Mouse (Mus musculus): ENCODE data around the gene Sh2b1. TPM values are rescaled to one million over a fixed set of nuclear protein-coding genes. Genes with fewer than 3 reads are reported as not detected.

Sh2b1 gene
- polyA plus RNA-seq, 1 experiment from 2014 or later: 51.9 TPM

- Histone ChIP-seq H3K4me1 (peaks cover 19% of the 10 kb centered on the region), H3K36me3 (peaks cover 19% of the 10 kb centered on the region), H3K4me3 (peak within 1 kb of the TSS; percentile 75), H3K27me3 (no peaks in the 10 kb centered on the region), H3K9me3 (no peaks in the 10 kb centered on the region), H3K4me2 (peak within 1 kb of the TSS; percentile 82), H3K27ac (peak within 1 kb of the TSS; percentile 98), H3K9ac (peak within 1 kb of the TSS; percentile 87)
- peak; percentile 92 for ATAC-seq (ENCODE audit: insufficient number of reproducible peaks, low FRiP score, low TSS enrichment, low read depth)
- WGBS: under 1% methylated on average over 82 of the region's 82 CpGs
Observed at GRCm38 (mm10) chr7:126428631-126429502, 46.4 kb downstream of the Sh2b1 start, which contains the start of gene Rabep2. TSS of gene Rabep2 (plus strand) at chr7:126428759.

DNA sequence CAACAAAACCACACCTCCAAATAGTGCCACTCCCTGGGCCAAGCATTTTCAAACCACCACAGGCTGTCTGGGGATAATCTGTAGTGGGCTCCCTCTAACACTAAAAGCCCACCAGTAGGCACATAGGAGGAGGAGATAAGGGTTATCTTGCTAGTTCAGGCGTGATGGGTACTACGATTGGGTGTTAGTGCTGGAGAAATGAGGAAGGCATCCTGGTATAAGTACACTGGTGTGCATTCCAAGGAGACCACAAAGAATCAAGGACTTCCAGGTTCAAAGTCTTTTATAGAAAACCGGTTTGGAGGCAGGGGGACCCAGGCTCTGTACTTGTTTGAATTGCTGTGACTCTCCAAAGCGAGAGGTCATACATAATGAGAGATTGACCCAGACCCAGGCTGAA, 47.1 kb downstream of the Sh2b1 start:
- peaks cover 19% of the 10 kb centered on the region for H3K4me1 ChIP-seq
- peak overlapping the region; percentile 98 for H3K27ac ChIP-seq
- ATAC-seq (ENCODE audit: insufficient number of reproducible peaks, low FRiP score, low TSS enrichment, low read depth): no peak
- no peaks in the 10 kb centered on the region for H3K9me3 ChIP-seq
- H3K4me3 ChIP-seq: peak overlapping the region; percentile 75
- peak overlapping the region; percentile 82 for H3K4me2 ChIP-seq
- no peaks in the 10 kb centered on the region for H3K27me3 ChIP-seq
- WGBS: 15% methylated on average over 4 of the region's 4 CpGs
- H3K36me3 ChIP-seq: peaks cover 16% of the 10 kb centered on the region
- peak overlapping the region; percentile 87 for H3K9ac ChIP-seq

GRCm38 (mm10) chr7:126427323-126427860, 47.8 kb downstream of the Sh2b1 start:
- H3K4me1 ChIP-seq: peaks cover 19% of the 10 kb centered on the region
- no peaks in the 10 kb centered on the region for H3K9me3 ChIP-seq
- WGBS: 37% methylated on average over 13 of the region's 13 CpGs
- 0 out of 2 replicates have a peak overlapping the region, but pooled peaks have one; percentile 14 for H3K9ac ChIP-seq
- H3K27ac ChIP-seq: 0 out of 2 replicates have a peak overlapping the region, but pooled peaks have one; percentile 98
- 0 out of 2 replicates have a peak overlapping the region, but pooled peaks have one; percentile 82 for H3K4me2 ChIP-seq
- H3K4me3 ChIP-seq: no peak overlapping the region
- H3K36me3 ChIP-seq: peaks cover 10% of the 10 kb centered on the region; the same call in 1 of the 2 replicates
- no peak for ATAC-seq (ENCODE audit: insufficient number of reproducible peaks, low FRiP score, low TSS enrichment, low read depth)
- no peaks in the 10 kb centered on the region for H3K27me3 ChIP-seq

DNA sequence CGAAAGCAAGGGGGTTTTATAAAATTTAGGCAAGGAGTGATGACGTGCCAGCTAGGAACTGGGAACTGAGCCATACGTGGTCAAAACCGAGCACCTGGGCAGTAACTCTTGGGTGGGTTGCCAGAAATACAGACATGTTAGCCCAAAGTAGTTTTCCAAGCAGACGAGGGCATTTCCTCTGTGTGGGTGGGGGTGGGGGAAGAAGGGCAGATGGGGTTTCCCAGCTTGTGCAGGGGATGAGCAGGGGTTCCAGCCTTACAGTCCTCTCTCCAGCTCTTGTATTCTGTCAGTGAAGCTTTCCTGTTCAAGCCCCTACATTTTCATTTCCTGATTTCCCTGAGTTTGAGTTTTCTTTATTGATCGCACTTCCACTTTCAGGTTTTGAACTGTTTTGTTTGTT, 51.1 kb downstream of the Sh2b1 start:
- Histone ChIP-seq H3K27ac (no peak overlapping the region), H3K9me3 (no peaks in the 10 kb centered on the region), H3K4me2 (no peak overlapping the region), H3K4me3 (no peak overlapping the region), H3K36me3 (no peaks in the 10 kb centered on the region), H3K27me3 (no peaks in the 10 kb centered on the region), H3K9ac (no peak overlapping the region), H3K4me1 (peaks cover 10% of the 10 kb centered on the region)
- ATAC-seq (ENCODE audit: insufficient number of reproducible peaks, low FRiP score, low TSS enrichment, low read depth): no peak
- WGBS: 69% methylated on average over 6 of the region's 6 CpGs

GRCm38 (mm10) chr7:126421756-126422155, 53.5 kb downstream of the Sh2b1 start:
- no peaks in the 10 kb centered on the region for H3K4me1 ChIP-seq
- no peak for ATAC-seq (ENCODE audit: insufficient number of reproducible peaks, low FRiP score, low TSS enrichment, low read depth)
- no peaks in the 10 kb centered on the region for H3K27me3 ChIP-seq
- H3K4me2 ChIP-seq: no peak overlapping the region
- no peak overlapping the region for H3K4me3 ChIP-seq
- H3K27ac ChIP-seq: no peak overlapping the region
- 83% methylated on average over 5 of the region's 5 CpGs for WGBS
- no peak overlapping the region for H3K9ac ChIP-seq
- no peaks in the 10 kb centered on the region for H3K9me3 ChIP-seq
- no peaks in the 10 kb centered on the region for H3K36me3 ChIP-seq

DNA sequence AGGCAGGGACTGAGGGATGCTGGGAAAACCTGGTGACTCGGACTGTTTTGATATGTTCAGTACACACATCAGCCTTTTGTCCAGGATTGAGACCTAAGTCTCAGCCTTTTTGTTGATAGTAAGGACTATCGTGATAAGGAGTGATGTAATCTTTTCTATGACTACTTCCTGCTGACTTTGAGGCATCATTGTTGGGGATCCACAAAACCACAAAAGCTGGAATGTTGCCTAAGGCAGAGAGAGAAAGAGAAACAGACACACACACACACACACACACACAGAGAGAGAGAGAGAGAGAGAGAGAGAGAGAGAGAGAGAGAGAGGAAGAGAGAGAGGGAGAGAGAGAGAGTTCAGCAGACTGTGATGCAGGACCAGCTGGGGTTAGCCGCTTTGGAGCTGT, 56.7 kb downstream of the Sh2b1 start:
- H3K4me1 ChIP-seq: no peaks in the 10 kb centered on the region
- H3K36me3 ChIP-seq: no peaks in the 10 kb centered on the region
- no peak for ATAC-seq (ENCODE audit: insufficient number of reproducible peaks, low FRiP score, low TSS enrichment, low read depth)
- 63% methylated on average over 3 of the region's 3 CpGs for WGBS
- no peak overlapping the region for H3K9ac ChIP-seq
- no peak overlapping the region for H3K4me2 ChIP-seq
- no peaks in the 10 kb centered on the region for H3K27me3 ChIP-seq
- H3K9me3 ChIP-seq: no peaks in the 10 kb centered on the region
- H3K4me3 ChIP-seq: no peak overlapping the region
- no peak overlapping the region for H3K27ac ChIP-seq

DNA sequence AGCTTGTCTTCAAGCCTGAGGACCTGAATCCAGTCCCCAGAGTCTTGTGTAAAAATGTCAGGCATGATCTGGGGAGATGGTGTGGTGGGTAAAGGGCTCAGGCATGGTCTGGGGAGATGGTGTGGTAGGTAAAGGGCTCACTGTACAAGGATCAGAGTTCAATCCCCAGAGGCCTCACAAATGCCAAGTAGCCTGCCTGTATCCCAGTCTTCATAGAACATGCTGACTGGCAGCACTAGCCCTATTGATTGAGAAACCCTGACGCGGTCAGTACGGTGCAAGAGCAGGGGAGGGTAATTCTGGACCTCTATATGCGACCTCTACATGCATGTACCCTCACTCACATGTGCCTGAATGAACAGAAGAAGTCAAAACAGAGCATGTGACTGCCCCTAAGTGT, 57.6 kb downstream of the Sh2b1 start:
- Histone ChIP-seq H3K4me2 (no peak overlapping the region), H3K27me3 (no peaks in the 10 kb centered on the region), H3K4me3 (no peak overlapping the region), H3K36me3 (no peaks in the 10 kb centered on the region), H3K27ac (no peak overlapping the region), H3K9ac (no peak overlapping the region), H3K9me3 (no peaks in the 10 kb centered on the region), H3K4me1 (no peaks in the 10 kb centered on the region)
- no peak for ATAC-seq (ENCODE audit: insufficient number of reproducible peaks, low FRiP score, low TSS enrichment, low read depth)
- 90% methylated on average over 4 of the region's 4 CpGs for WGBS

DNA sequence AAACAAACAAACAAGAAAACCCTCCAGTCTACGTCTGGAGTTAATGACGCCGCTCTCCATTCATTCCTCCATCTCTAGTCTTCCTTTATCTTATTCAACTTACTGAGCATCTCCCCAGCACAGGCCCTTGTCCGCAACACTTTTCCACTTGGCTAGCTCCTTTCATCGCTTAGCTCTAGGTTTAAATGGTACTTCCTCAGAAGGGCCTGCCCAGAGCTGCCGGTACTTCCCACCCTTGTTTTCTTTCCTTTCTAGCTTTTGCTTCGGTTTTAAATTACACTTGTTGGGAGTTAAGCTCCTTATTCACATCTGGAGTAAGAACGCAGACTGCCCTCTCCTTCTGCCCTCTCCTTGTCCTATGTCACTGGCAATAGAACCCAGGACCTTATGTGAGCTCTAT, 58.2 kb downstream of the Sh2b1 start:
- 57% methylated on average over 8 of the region's 8 CpGs for WGBS
- H3K9ac ChIP-seq: no peak overlapping the region
- no peaks in the 10 kb centered on the region for H3K27me3 ChIP-seq

More for the DNA sequence above, 58.2 kb downstream of the Sh2b1 start:
- Histone ChIP-seq H3K27ac (no peak overlapping the region), H3K4me3 (no peak overlapping the region), H3K4me2 (no peak overlapping the region), H3K36me3 (no peaks in the 10 kb centered on the region), H3K4me1 (no peaks in the 10 kb centered on the region), H3K9me3 (no peaks in the 10 kb centered on the region)
- no peak for ATAC-seq (ENCODE audit: insufficient number of reproducible peaks, low FRiP score, low TSS enrichment, low read depth)

Other genes with a start within 250 kb of the Sh2b1 start
- gene Sbk1, start 202.8 kb downstream of the Sh2b1 start, polyA plus RNA-seq (2015; fragmentation: Nextera tagmentation; extraction: Ambion mirVana): 23.0 and 29.0 TPM in 2 replicates
- gene Lat, start 105.9 kb downstream of the Sh2b1 start, polyA plus RNA-seq (2015; fragmentation: Nextera tagmentation; extraction: Ambion mirVana): 1.8 and 3.4 TPM in 2 replicates
- gene Spns1, start 98.0 kb downstream of the Sh2b1 start, polyA plus RNA-seq (2015; fragmentation: Nextera tagmentation; extraction: Ambion mirVana): 55.2 and 57.9 TPM in 2 replicates
- 2.0 and 2.2 TPM in 2 replicates for gene Nfatc2ip, start 78.7 kb downstream of the Sh2b1 start, polyA plus RNA-seq (2015; fragmentation: Nextera tagmentation; extraction: Ambion mirVana)
- 0.13 and 0.48 TPM in 2 replicates for gene Cd19, start 60.5 kb downstream of the Sh2b1 start, polyA plus RNA-seq (2015; fragmentation: Nextera tagmentation; extraction: Ambion mirVana)
- 39.3 and 39.4 TPM in 2 replicates for gene Rabep2, start 46.7 kb downstream of the Sh2b1 start, polyA plus RNA-seq (2015; fragmentation: Nextera tagmentation; extraction: Ambion mirVana)
- 82.8 and 290 TPM in 2 replicates for gene Atp2a1, start 12.3 kb downstream of the Sh2b1 start, polyA plus RNA-seq (2015; fragmentation: Nextera tagmentation; extraction: Ambion mirVana)
- gene Tufm, start 11.9 kb upstream of the Sh2b1 start, polyA plus RNA-seq (2015; fragmentation: Nextera tagmentation; extraction: Ambion mirVana): 120 and 130 TPM in 2 replicates
- gene Atxn2l, start 28.0 kb upstream of the Sh2b1 start, polyA plus RNA-seq (2015; fragmentation: Nextera tagmentation; extraction: Ambion mirVana): 41.9 and 47.0 TPM in 2 replicates
- gene Eif3c, start 91.0 kb upstream of the Sh2b1 start, polyA plus RNA-seq (2015; fragmentation: Nextera tagmentation; extraction: Ambion mirVana): 173 and 191 TPM in 2 replicates
- gene Apobr, start 109.5 kb upstream of the Sh2b1 start, polyA plus RNA-seq (2015; fragmentation: Nextera tagmentation; extraction: Ambion mirVana): 0.79 and 1.9 TPM in 2 replicates
- gene Cln3, start 110.4 kb upstream of the Sh2b1 start, polyA plus RNA-seq (2015; fragmentation: Nextera tagmentation; extraction: Ambion mirVana): 32.7 and 37.7 TPM in 2 replicates
- not detected in 2 replicates for gene Il27, start 119.5 kb upstream of the Sh2b1 start, polyA plus RNA-seq (2015; fragmentation: Nextera tagmentation; extraction: Ambion mirVana)
- 29.8 and 41.9 TPM in 2 replicates for gene Nupr1, start 155.4 kb upstream of the Sh2b1 start, polyA plus RNA-seq (2015; fragmentation: Nextera tagmentation; extraction: Ambion mirVana)
- gene Sgf29, start 173.9 kb upstream of the Sh2b1 start, polyA plus RNA-seq (2015; fragmentation: Nextera tagmentation; extraction: Ambion mirVana): 43.4 and 43.9 TPM in 2 replicates
- gene Sult1a1, start 201.0 kb upstream of the Sh2b1 start, polyA plus RNA-seq (2015; fragmentation: Nextera tagmentation; extraction: Ambion mirVana): 12.2 and 17.5 TPM in 2 replicates
- 109 and 131 TPM in 2 replicates for gene Bola2, start 220.0 kb upstream of the Sh2b1 start, polyA plus RNA-seq (2015; fragmentation: Nextera tagmentation; extraction: Ambion mirVana)
- 10.5 and 12.3 TPM in 2 replicates for gene Slx1b, start 220.4 kb upstream of the Sh2b1 start, polyA plus RNA-seq (2015; fragmentation: Nextera tagmentation; extraction: Ambion mirVana)
- 44.5 and 46.5 TPM in 2 replicates for gene Coro1a, start 232.4 kb upstream of the Sh2b1 start, polyA plus RNA-seq (2015; fragmentation: Nextera tagmentation; extraction: Ambion mirVana)